Mouse (Mus musculus) embryonic fibroblast, embryonic 13.5 days (primary cell): ENCODE data around the gene Rnf213.

Source experiments
- CTCF ChIP-seq: IDR thresholded peaks from 2 replicates; pipeline ENCODE4 v1.5.1; 2011; ENCODE audit warnings: mild to moderate bottlenecking, control low read depth, low read length, moderate library complexity, borderline replicate concordance; ENCODE audit not compliant: insufficient read depth
- POLR2A ChIP-seq: IDR thresholded peaks from 2 replicates; pipeline ENCODE4 v1.6.1; 2011; ENCODE audit warnings: low read depth, mild to moderate bottlenecking, control low read depth, low read length, moderate library complexity

GRCm38 (mm10) chr11:119359089-119359488 lies 33.8 kb upstream of the Rnf213 start:
- TF ChIP-seq POLR2A: no peak
- TF ChIP-seq CTCF: no peak
